Mouse (Mus musculus) midbrain, postnatal 0 days (tissue): ENCODE results near the gene Pnpla6. TPM values are rescaled to one million over a fixed set of nuclear protein-coding genes. Genes with fewer than 3 reads are reported as not detected.
A peak's percentile ranks its signal among the peaks of the same experiment; 100 is the strongest.

Experiments
- ATAC-seq: fragments of 200-750 bp; cut with Nextera tagmentation; 2 replicates; pipeline ENCODE4 v1.8.0; 2017; ENCODE audit warnings: moderate number of reproducible peaks, mild to moderate bottlenecking, moderate TSS enrichment, moderate library complexity; ENCODE audit not compliant: low FRiP score
- DNase-seq: peaks from one replicate; pipeline ENCODE4 v3.0.0-alpha.2; 2015; ENCODE audit warnings: low spot score
- H3K27ac ChIP-seq: fragments of 300-500 bp; sonication (generic); 2 replicates; pipeline ENCODE4 v1.5.1; 2014; ENCODE audit warnings: low read depth, mild to moderate bottlenecking, low read length, mixed read lengths
- H3K27me3 ChIP-seq: fragments of 300-500 bp; sonication (generic); 2 replicates; pipeline ENCODE4 v1.6.1; 2014; ENCODE audit warnings: low read length, control low read depth, mixed read lengths; ENCODE audit not compliant: insufficient read depth
- H3K36me3 ChIP-seq: fragments of 300-500 bp; sonication (generic); 2 replicates; pipeline ENCODE4 v1.6.1; 2014; ENCODE audit warnings: low read length, control low read depth, mixed read lengths; ENCODE audit not compliant: insufficient read depth
- H3K4me1 ChIP-seq: fragments of 300-500 bp; sonication (generic); 2 replicates; pipeline ENCODE4 v1.6.1; 2014; ENCODE audit warnings: mild to moderate bottlenecking, control low read depth, antibody characterized with exemption, low read length, mixed read lengths; ENCODE audit not compliant: insufficient read depth
- H3K4me2 ChIP-seq: fragments of 300-500 bp; sonication (generic); 2 replicates; pipeline ENCODE4 v1.6.1; 2014; ENCODE audit warnings: low read depth, mild to moderate bottlenecking, low read length, mixed read lengths; ENCODE audit not compliant: poor library complexity, severe bottlenecking
- H3K4me3 ChIP-seq: fragments of 300-500 bp; sonication (generic); 2 replicates; pipeline ENCODE4 v1.5.1; 2014; ENCODE audit warnings: low read depth, mild to moderate bottlenecking, low read length, moderate library complexity
- H3K9ac ChIP-seq: fragments of 300-500 bp; sonication (generic); replicated peaks from 2 replicates; pipeline ENCODE4 v1.6.1; 2014; ENCODE audit warnings: mild to moderate bottlenecking, low read length, moderate library complexity, mixed read lengths; ENCODE audit not compliant: poor library complexity, severe bottlenecking
- H3K9me3 ChIP-seq: fragments of 300-500 bp; sonication (generic); 2 replicates; pipeline ENCODE4 v1.6.1; 2016; ENCODE audit warnings: low read length, control low read depth
- CTCF ChIP-seq: IDR thresholded peaks from 2 replicates; pipeline ENCODE4 v1.5.1; 2016; ENCODE audit warnings: antibody characterized with exemption, mild to moderate bottlenecking
- WGBS: fragments of 180-500 bp; shearing (Covaris S2); extraction: QIAGEN DNeasy Blood & Tissue Kit; methylation state at CpG from one replicate; pipeline ENCODE4 v1.1.7; 2014; 5-methylcytosine and 5-hydroxymethylcytosine counted together
- polyA plus RNA-seq: library from polyadenylated mRNA; unstranded; fragments of >200 nt; fragmentation: Nextera tagmentation; extraction: Ambion mirVana; gene quantifications from 2 replicates; pipeline ENCODE4 v1.2.1, GENCODE M21; 2015
- total RNA-seq: library from RNA; depleted of rRNA; stranded (reverse); fragments of >200 nt; gene quantifications from 2 replicates; pipeline ENCODE4 v1.2.3, GENCODE M21; 2014

Gene Pnpla6
- total and polyA plus RNA-seq, 2 experiments from 2014 or later, result 36.8 to 57.5 TPM

- H3K9ac ChIP-seq, result peak within 1 kb of the TSS; percentile 99
- 0 out of 2 replicates have a peak, but pooled peaks cover 6% of the 10 kb centered on the region for H3K4me1 ChIP-seq
- peak; percentile 88 for ATAC-seq
- peaks cover 20% of the 10 kb centered on the region for H3K36me3 ChIP-seq
- H3K9me3 ChIP-seq, result no peaks in the 10 kb centered on the region
- H3K27ac ChIP-seq, result peak within 1 kb of the TSS; percentile 96
- peak; percentile 86 for DNase-seq
- peak within 1 kb of the TSS; percentile 86 for H3K4me3 ChIP-seq
- no peak for TF ChIP-seq CTCF
- H3K27me3 ChIP-seq, result no peaks in the 10 kb centered on the region
- peak within 1 kb of the TSS; percentile 70 for H3K4me2 ChIP-seq
- WGBS, result 1% methylated on average over 54 of the region's 64 CpGs
These were observed 22.0 kb upstream of the Pnpla6 start, which contains the start of gene Zfp358 for GRCm38 (mm10) chr8:3492901-3493844. TSS of gene Zfp358 (plus strand) at chr8:3493138.

GRCm38 (mm10) chr8:3493845-3494208, 21.4 kb upstream of the Pnpla6 start:
- Histone ChIP-seq H3K4me3 (peak overlapping the region; percentile 86), H3K27ac (peak overlapping the region; percentile 96), H3K27me3 (no peaks in the 10 kb centered on the region), H3K4me1 (0 out of 2 replicates have a peak, but pooled peaks cover 6% of the 10 kb centered on the region), H3K36me3 (peaks cover 20% of the 10 kb centered on the region), H3K4me2 (peak overlapping the region; percentile 70), H3K9ac (peak overlapping the region; percentile 99), H3K9me3 (no peaks in the 10 kb centered on the region)
- 25% methylated on average over 6 of the region's 6 CpGs for WGBS
- peak; percentile 15; the same call in 1 of the 2 replicates for ATAC-seq
- no peak for TF ChIP-seq CTCF
- DNase-seq, result peak; percentile 2

- Histone ChIP-seq H3K36me3 (peaks cover 20% of the 10 kb centered on the region), H3K27ac (no peak overlapping the region), H3K4me2 (no peak overlapping the region), H3K27me3 (no peaks in the 10 kb centered on the region), H3K9ac (no peak overlapping the region), H3K9me3 (no peaks in the 10 kb centered on the region), H3K4me1 (peaks cover 7% of the 10 kb centered on the region; the same call in 1 of the 2 replicates), H3K4me3 (no peak overlapping the region)
- DNase-seq (no peak), ATAC-seq (no peak)
- no peak for TF ChIP-seq CTCF
- 98% methylated on average over 44 of the region's 44 CpGs for WGBS
These were observed 19.4 kb upstream of the Pnpla6 start for GRCm38 (mm10) chr8:3495578-3496427.

GRCm38 (mm10) chr8:3496428-3496748, 18.8 kb upstream of the Pnpla6 start:
- H3K4me2 ChIP-seq, result no peak overlapping the region
- H3K4me1 ChIP-seq, result peaks cover 12% of the 10 kb centered on the region; the same call in 1 of the 2 replicates
- no peak overlapping the region for H3K4me3 ChIP-seq
- ATAC-seq, result no peak
- TF ChIP-seq CTCF, result no peak
- H3K27ac ChIP-seq, result no peak overlapping the region
- no peak overlapping the region for H3K9ac ChIP-seq
- no peaks in the 10 kb centered on the region for H3K9me3 ChIP-seq
- peaks cover 20% of the 10 kb centered on the region for H3K36me3 ChIP-seq
- WGBS, result 93% methylated on average over 15 of the region's 15 CpGs
- no peaks in the 10 kb centered on the region for H3K27me3 ChIP-seq
- DNase-seq, result no peak

- Histone ChIP-seq H3K27ac (no peak overlapping the region), H3K9me3 (no peaks in the 10 kb centered on the region), H3K36me3 (peaks cover 20% of the 10 kb centered on the region), H3K4me2 (no peak overlapping the region), H3K27me3 (no peaks in the 10 kb centered on the region), H3K4me3 (no peak overlapping the region), H3K9ac (no peak overlapping the region), H3K4me1 (peaks cover 15% of the 10 kb centered on the region; the same call in 1 of the 2 replicates)
- ATAC-seq (no peak), DNase-seq (no peak)
- 91% methylated on average over 3 of the region's 3 CpGs for WGBS
- no peak for TF ChIP-seq CTCF
These were observed 16.6 kb upstream of the Pnpla6 start for GRCm38 (mm10) chr8:3498583-3498982.
